Mouse (Mus musculus): ENCODE measurements at regions not wholly inside any gene's neighbourhood (a gene's known extent, or its start where the extent isn't known, plus 50 kb on each side); places are given as distances from the start of the nearest gene placed in this dataset.
A peak's percentile ranks its signal among the peaks of the same experiment; 100 is the strongest.

- DNase-seq (ENCODE audit: low spot score): peak; percentile 22
Measured at GRCm38 (mm10) chr13:105377038-105377437, 66.4 kb upstream of the Htr1a start.

DNA sequence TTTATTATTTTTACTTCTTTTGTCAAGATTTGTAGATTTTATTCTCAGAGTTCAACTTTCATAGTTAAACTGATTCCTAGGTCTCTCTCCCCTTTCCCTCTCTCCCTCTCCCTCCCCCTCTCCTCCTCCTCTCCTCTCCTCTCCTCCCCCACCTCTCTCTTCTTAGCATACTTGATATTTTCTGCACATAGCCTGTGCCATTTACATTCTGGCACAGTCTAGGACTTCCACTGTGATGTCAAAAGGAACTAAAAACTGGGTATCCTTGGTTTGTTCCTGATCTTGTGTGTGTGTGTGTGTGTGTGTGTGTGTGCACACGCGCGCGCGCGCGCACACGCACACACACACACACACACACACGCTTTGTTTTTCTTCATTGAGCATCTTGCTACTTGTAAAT lies 64.9 kb upstream of the Htr1a start:
- DNase-seq (ENCODE audit: low spot score): no peak

DNA sequence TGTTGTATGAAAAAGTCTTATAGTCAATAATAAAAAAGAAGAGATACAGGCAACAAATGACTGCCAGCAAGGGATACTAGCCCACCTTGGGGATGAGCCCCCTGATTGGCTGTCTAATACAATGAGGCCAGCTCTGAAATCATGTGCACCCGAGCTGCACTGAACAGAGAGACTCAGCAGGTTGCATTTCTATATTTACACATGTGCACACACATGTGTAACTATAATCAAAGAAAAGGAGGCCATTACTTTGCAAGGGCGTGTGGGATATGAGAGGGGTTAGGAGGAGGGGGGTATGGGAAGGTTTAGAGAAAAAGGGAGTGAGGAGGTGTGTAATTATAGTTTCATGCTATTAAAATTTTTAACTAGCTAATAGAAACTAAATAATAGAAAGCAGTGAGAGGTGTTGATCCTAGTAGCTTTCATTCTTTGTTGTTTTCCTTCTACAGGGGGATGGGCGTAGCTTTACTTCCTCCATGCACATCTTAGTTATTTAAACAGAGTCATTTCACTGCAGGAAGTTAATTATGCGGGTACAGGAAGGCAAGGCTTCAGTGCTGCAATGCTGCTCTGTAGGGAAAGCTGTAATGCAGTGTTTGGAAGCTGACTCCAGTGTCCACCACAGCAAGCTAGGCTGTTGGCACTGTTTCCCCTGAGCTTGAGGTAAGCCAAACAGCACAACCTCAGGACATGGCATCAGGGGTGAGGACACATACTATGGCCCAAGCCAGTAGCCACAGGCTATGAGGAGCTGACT lies 56.2 kb upstream of the Htr1a start:
- no peak for DNase-seq (ENCODE audit: low spot score)

All from gastrocnemius, adult 18-20 months (tissue).